Mouse (Mus musculus): ENCODE measurements around the gene Farsa. TPM values are rescaled to one million over a fixed set of nuclear protein-coding genes. Genes with fewer than 3 reads are reported as not detected.
"Not testable (repeated sequence)": the region's sequence is repeated elsewhere in the genome, so short reads cannot be mapped to it uniquely, and the experiment has no call there.

Farsa gene
- polyA plus RNA-seq, 1 experiment from 2014 or later = 112 TPM

DNA sequence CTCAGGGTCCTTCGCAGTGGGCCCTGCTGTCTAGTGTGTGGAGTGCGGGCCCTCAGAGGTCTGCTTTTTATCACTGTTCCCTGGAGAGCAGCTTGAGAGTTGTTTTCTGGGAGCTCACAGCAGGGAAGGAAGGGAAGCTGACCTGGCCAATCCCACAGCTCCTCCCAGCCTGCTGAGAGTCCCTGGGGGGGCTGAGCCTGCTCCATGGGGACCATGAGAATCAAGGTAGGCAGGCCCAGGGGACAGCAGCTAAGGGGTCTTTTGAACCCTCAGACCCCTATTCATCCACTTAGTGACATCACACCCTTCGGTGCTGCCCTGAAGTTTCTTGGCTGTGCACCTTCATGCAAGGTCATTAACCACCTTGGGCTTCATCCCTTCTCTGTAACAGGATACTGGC is 34.1 kb upstream of the Farsa start, which contains the start of gene Dand5:
Dand5 (minus strand) TSS at position 101 of the 400 bp plus-strand sequence.
- no peaks in the 10 kb centered on the region for H3K9me3 ChIP-seq
- H3K36me3 ChIP-seq = no peaks in the 10 kb centered on the region
- H3K4me1 ChIP-seq (replicated peaks) = peaks cover 10% of the 10 kb centered on the region
- H3K4me2 ChIP-seq = peak within 1 kb of the TSS; percentile 60
- WGBS = 32% methylated on average over 3 of the region's 3 CpGs
- H3K4me3 ChIP-seq = peak within 1 kb of the TSS; percentile 33
- 0 out of 2 replicates have a peak, but pooled peaks have one; percentile 27 for ATAC-seq (ENCODE audit: low FRiP score, low read depth)
- H3K9ac ChIP-seq = peak within 1 kb of the TSS; percentile 36; the same call in 1 of the 2 replicates
- no peak within 1 kb of the TSS for H3K27ac ChIP-seq (replicated peaks)
- H3K27me3 ChIP-seq = no peaks in the 10 kb centered on the region

DNA sequence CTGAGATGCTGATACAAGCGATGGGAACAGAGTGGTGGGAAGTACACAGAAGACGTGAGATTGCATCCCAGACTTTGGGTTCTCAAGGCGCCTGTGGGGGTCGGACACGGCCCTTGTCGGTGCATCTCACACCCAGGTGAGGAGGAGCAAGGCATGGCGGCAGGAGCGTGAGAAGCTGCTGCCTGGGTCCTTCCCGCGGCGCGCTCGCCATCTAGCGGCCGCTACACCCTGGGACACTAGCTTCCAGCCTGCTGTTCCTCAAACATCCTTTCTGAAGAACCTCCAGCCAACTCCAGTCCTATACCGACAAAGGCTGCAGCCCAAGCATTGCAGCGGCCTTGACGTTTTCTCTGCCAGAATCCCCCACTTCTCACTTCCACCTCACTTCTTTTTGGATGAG is 33.1 kb upstream of the Farsa start:
- peak; percentile 87 for ATAC-seq (ENCODE audit: low FRiP score, low read depth)
- H3K36me3 ChIP-seq = no peaks in the 10 kb centered on the region
- 1% methylated on average over 18 of the region's 18 CpGs for WGBS

DNA sequence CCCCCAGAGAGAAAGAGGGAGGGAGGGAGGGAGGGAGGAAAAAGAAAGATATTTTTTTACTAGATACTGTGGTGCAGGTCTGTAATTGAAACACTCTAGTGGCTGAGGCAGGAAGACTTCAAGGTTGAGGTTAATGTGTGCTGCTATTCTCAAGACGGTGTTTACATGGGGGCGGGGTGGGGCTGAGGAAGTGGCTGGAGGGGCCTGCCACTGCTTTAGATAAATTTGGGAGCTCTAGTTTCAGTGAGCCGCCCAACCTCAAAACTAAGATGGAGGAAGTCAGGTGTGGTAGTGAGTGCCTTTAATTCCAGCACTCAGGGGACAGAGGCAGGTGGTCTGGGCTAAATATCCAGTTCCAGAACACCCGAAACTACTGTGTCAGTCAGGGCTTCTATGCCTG is 31.2 kb upstream of the Farsa start:
- peaks cover 14% of the 10 kb centered on the region for H3K4me1 ChIP-seq (replicated peaks)
- no peak overlapping the region for H3K4me2 ChIP-seq
- no peak for ATAC-seq (ENCODE audit: low FRiP score, low read depth)
- 73% methylated on average over 4 of the region's 4 CpGs for WGBS
- no peak overlapping the region for H3K4me3 ChIP-seq
- H3K27ac ChIP-seq (replicated peaks) = no peak overlapping the region
- H3K9me3 ChIP-seq = no peaks in the 10 kb centered on the region
- no peaks in the 10 kb centered on the region for H3K36me3 ChIP-seq
- no peaks in the 10 kb centered on the region for H3K27me3 ChIP-seq
- no peak overlapping the region for H3K9ac ChIP-seq

More for the DNA sequence above, 33.1 kb upstream of the Farsa start:
- 0 out of 2 replicates have a peak overlapping the region, but pooled peaks have one; percentile 53 for H3K27ac ChIP-seq (replicated peaks)
- no peaks in the 10 kb centered on the region for H3K27me3 ChIP-seq
- H3K9ac ChIP-seq = peak overlapping the region; percentile 36; the same call in 1 of the 2 replicates
- peak overlapping the region; percentile 60 for H3K4me2 ChIP-seq
- H3K9me3 ChIP-seq = no peaks in the 10 kb centered on the region
- H3K4me3 ChIP-seq = peak overlapping the region; percentile 33
- H3K4me1 ChIP-seq (replicated peaks) = peaks cover 10% of the 10 kb centered on the region

DNA sequence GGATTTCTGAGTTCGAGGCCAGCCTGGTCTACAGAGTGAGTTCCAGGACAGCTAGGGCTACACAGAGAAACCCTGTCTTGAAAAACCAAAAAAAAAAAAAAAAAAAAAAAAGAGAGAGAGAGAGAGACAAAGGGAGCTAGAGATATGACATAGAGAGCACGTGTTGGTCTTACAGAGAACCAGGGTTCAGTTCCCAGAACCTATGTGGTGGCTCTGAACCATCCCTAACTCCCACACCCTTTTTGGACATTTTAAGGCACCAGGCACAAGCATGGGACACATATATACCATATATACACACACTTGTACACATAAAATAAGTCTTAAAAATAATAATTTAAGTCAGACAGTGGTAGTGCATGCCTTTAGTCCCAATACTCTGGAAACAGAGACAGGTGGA is 30.3 kb upstream of the Farsa start:
- 69% methylated on average over 2 of the region's 2 CpGs for WGBS

DNA sequence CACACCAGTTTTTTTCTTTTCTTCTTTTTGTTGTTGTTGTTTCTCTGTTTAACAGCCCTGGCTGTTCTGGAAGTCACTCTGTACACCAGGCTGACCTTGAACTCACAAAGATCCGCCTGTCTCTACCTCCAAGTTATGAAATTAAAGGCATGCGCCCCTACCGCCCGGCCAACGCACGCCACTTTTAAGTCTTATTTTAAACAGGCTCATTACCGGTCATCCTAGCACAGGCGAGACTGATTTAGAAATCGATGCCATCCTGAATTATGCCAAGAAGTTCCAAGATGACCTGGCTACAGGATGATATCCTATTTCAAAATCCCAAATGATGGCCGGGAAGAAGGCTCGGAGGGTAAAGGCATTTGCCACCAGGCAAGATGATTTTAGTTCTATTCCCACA is 25.3 kb upstream of the Farsa start, which contains the start of gene Gadd45gip1:
Gadd45gip1 (plus strand) TSS at position 33 of the 400 bp plus-strand sequence.
- ATAC-seq (ENCODE audit: low FRiP score, low read depth) = no peak
- H3K27me3 ChIP-seq = no peaks in the 10 kb centered on the region
- peak within 1 kb of the TSS; percentile 73 for H3K4me3 ChIP-seq
- peak within 1 kb of the TSS; percentile 91 for H3K27ac ChIP-seq (replicated peaks)
- H3K4me1 ChIP-seq (replicated peaks) = peaks cover 29% of the 10 kb centered on the region
- H3K4me2 ChIP-seq = peak within 1 kb of the TSS; percentile 65
- H3K9me3 ChIP-seq = no peaks in the 10 kb centered on the region
- 82% methylated on average over 11 of the region's 11 CpGs for WGBS
- peak within 1 kb of the TSS; percentile 79 for H3K9ac ChIP-seq
- peaks cover 26% of the 10 kb centered on the region for H3K36me3 ChIP-seq

More for the DNA sequence above, 30.3 kb upstream of the Farsa start:
- not testable (repeated sequence) for ATAC-seq (ENCODE audit: low FRiP score, low read depth); H3K4me3 ChIP-seq; H3K4me2 ChIP-seq; H3K27ac ChIP-seq (replicated peaks); H3K36me3 ChIP-seq; H3K9ac ChIP-seq; H3K9me3 ChIP-seq; H3K27me3 ChIP-seq
- peaks cover 16% of the 10 kb centered on the region for H3K4me1 ChIP-seq (replicated peaks)

GRCm38 (mm10) chr8:84832034-84832717 is 24.6 kb upstream of the Farsa start:
- Histone ChIP-seq H3K4me2 (peak overlapping the region; percentile 65), H3K36me3 (peaks cover 33% of the 10 kb centered on the region), H3K9me3 (no peaks in the 10 kb centered on the region), H3K9ac (peak overlapping the region; percentile 79), H3K27ac (replicated peaks) (peak overlapping the region; percentile 91), H3K27me3 (no peaks in the 10 kb centered on the region), H3K4me3 (peak overlapping the region; percentile 73), H3K4me1 (replicated peaks) (peaks cover 30% of the 10 kb centered on the region)
- peak; percentile 79 for ATAC-seq (ENCODE audit: low FRiP score, low read depth)
- under 1% methylated on average over 53 of the region's 59 CpGs for WGBS

- Histone ChIP-seq H3K27ac (replicated peaks) (peak overlapping the region; percentile 91), H3K4me2 (peak overlapping the region; percentile 65), H3K9ac (peak overlapping the region; percentile 79), H3K4me3 (peak overlapping the region; percentile 73), H3K9me3 (no peaks in the 10 kb centered on the region), H3K36me3 (peaks cover 42% of the 10 kb centered on the region), H3K4me1 (replicated peaks) (peaks cover 32% of the 10 kb centered on the region), H3K27me3 (no peaks in the 10 kb centered on the region)
- 66% methylated on average over 10 of the region's 10 CpGs for WGBS
- ATAC-seq (ENCODE audit: low FRiP score, low read depth) = no peak
Measured at GRCm38 (mm10) chr8:84832759-84833742, 23.7 kb upstream of the Farsa start.

DNA sequence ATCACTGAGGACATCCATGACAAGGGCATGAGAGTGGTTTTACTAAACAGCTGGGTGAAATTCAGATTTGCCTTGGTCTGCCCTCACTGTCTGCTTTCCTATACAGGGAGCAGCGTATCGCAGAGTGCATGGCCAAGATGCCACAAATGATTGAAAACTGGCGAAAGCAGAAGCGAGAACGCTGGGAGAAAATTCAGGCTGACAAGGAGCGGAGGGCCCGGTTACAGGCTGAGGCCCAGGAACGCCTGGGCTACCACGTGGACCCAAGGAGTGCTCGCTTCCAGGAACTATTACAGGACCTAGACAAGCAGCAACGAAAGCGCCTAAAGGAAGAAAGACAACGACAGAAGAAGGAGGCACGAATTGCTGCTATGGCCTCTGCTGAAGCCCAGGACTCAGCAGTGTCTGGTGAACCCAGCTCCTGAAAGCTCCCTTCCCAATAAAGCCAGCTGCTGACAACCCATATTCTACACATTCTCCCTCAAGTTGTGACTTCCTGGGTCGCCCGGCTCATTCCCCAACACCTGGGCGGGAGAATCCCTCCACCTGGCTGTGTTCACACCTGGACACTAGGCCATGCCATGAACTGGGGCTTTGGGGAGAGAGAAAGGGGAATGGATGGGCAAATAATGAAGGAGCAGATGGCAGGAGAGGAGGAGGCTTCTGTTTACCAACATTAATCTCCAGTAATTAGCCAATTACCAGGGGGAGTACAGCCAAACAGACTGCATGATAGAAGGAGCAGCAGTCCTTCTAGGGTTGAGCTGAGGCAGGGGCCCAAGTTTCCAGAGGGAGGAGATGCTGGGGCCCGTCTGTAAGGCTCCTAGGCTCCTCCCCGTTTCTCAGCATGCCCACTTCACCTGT is 22.6 kb upstream of the Farsa start:
- peak overlapping the region; percentile 91 for H3K27ac ChIP-seq (replicated peaks)
- H3K9ac ChIP-seq = no peak overlapping the region
- H3K4me1 ChIP-seq (replicated peaks) = peaks cover 38% of the 10 kb centered on the region
- no peak overlapping the region for H3K4me3 ChIP-seq
- ATAC-seq (ENCODE audit: low FRiP score, low read depth) = no peak
- no peaks in the 10 kb centered on the region for H3K9me3 ChIP-seq
- H3K27me3 ChIP-seq = no peaks in the 10 kb centered on the region
- WGBS = 80% methylated on average over 19 of the region's 19 CpGs
- H3K36me3 ChIP-seq = peaks cover 44% of the 10 kb centered on the region
- H3K4me2 ChIP-seq = no peak overlapping the region

DNA sequence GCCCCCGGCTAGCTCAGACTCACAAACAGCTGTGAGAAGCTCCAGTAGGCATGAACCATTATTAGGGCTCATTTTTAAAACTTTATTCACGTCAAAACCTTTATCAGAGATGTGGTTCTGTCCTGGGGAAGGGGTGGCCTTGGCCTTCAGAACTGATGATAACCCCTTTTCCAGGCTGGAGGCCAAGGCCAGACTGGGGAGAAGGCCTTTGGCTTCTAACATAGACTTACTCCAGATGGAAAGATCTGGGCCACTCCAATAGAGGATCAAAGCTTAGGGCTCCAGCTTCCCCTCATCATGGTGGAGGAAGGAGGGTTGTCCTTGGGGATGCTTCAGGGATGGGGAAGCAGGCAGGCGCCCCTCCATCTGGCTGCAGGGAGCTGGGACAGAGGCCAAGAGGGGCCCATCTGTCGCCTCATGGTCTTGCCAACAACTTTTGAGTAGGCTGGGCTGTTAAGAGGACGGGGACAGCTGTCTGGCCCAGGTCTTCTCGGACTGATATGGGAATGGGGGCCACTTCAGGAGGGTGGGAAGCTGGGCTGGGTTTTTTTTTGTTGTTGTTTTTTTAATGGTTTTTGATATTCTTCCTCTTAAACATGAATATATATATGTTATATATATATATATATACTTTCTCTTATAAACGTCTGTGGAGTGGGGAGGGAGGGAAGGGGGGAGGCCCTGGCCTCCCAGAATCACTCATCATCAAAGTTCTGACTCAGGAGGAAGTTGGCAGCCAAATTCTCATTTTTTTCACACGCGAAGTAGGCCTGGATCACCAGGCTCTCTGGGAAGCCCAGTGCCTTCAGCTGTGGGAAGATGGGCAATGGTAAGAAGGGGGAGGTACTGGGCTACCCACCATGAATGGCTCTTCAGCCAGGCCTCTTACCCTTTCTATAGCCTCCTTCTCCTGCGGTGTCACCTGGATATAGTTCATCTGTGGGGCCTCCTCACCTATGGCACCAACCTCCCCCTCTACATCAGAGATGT is 21.6 kb upstream of the Farsa start:
- Histone ChIP-seq H3K4me1 (replicated peaks) (peaks cover 44% of the 10 kb centered on the region), H3K4me2 (no peak overlapping the region), H3K36me3 (peaks cover 44% of the 10 kb centered on the region), H3K27ac (replicated peaks) (peak overlapping the region; percentile 91), H3K27me3 (no peaks in the 10 kb centered on the region), H3K9ac (no peak overlapping the region), H3K9me3 (no peaks in the 10 kb centered on the region), H3K4me3 (no peak overlapping the region)
- peak; percentile 29; the same call in 1 of the 2 replicates for ATAC-seq (ENCODE audit: low FRiP score, low read depth)
- WGBS = 56% methylated on average over 10 of the region's 10 CpGs

DNA sequence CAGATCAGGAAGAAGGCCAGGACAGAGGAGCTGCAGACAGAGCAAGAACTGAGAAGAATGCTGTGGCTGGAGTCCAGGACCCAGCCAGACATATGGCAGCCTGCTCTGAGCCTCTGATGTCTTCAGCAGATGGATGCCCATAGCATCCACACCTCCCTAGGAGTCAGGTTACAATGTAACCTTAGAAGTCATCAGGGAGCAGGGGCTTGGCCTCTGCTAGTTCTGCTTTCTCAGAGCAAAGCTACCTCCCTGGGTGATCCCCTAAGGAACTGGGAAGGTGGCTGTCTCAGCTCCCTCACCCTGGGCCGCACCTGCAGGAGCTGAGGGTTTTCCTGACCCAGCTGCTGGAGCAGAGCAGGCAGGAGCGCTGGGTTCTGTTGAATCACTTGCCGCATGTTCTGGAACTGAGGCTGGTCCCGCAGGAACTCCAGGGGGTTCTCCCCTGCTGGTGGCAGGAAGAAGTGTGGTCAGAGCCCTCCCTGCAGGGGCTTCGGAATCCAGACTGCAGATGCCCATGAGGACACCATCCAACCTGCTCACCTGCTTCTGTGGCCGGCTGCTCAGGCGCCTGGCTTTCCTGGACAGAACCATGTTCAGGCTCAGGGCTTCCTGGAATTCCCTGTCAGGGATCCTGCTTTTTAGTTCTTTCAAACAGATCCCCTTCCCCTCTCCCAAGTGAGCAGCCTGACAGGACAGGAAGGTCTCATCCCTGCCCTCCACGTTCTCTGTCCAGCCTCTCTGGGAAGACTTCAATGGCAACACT is 19.5 kb upstream of the Farsa start:
- no peaks in the 10 kb centered on the region for H3K9me3 ChIP-seq
- no peak for ATAC-seq (ENCODE audit: low FRiP score, low read depth)
- no peak overlapping the region for H3K27ac ChIP-seq (replicated peaks)
- peaks cover 56% of the 10 kb centered on the region for H3K36me3 ChIP-seq
- no peak overlapping the region for H3K4me3 ChIP-seq
- no peaks in the 10 kb centered on the region for H3K27me3 ChIP-seq
- 73% methylated on average over 8 of the region's 8 CpGs for WGBS
- no peak overlapping the region for H3K4me2 ChIP-seq
- no peak overlapping the region for H3K9ac ChIP-seq
- peaks cover 38% of the 10 kb centered on the region for H3K4me1 ChIP-seq (replicated peaks)

Measured in hindbrain, embryonic 15.5 days (tissue).